Mouse (Mus musculus) neural tube, embryonic 14.5 days (tissue): ENCODE measurements around the gene Gm20715. TPM values are rescaled to one million over a fixed set of nuclear protein-coding genes. Genes with fewer than 3 reads are reported as not detected.
A peak's percentile ranks its signal among the peaks of the same experiment; 100 is the strongest.
"Not testable (repeated sequence)": the region's sequence is repeated elsewhere in the genome, so short reads cannot be mapped to it uniquely, and the experiment has no call there.

Experiments used
- ATAC-seq: fragments of 200-750 bp; cut with Nextera tagmentation; 2 replicates; pipeline ENCODE4 v1.8.0; 2017; ENCODE audit warnings: low read depth, mild to moderate bottlenecking, moderate TSS enrichment, moderate library complexity
- H3K27ac ChIP-seq: fragments of 300-500 bp; sonication (generic); 2 replicates; pipeline ENCODE4 v1.5.1; 2014; ENCODE audit warnings: low read depth, mild to moderate bottlenecking, control low read depth, low read length, moderate library complexity, mixed read lengths
- H3K27me3 ChIP-seq: fragments of 300-500 bp; sonication (generic); 2 replicates; pipeline ENCODE4 v1.6.1; 2014; ENCODE audit warnings: low read length; ENCODE audit not compliant: control insufficient read depth, insufficient read depth
- H3K36me3 ChIP-seq: fragments of 300-500 bp; sonication (generic); 2 replicates; pipeline ENCODE4 v1.6.1; 2014; ENCODE audit warnings: low read length, mixed read lengths; ENCODE audit not compliant: control insufficient read depth, insufficient read depth
- H3K4me1 ChIP-seq: fragments of 300-500 bp; sonication (generic); 2 replicates; pipeline ENCODE4 v1.6.1; 2014; ENCODE audit warnings: low read length; ENCODE audit not compliant: control insufficient read depth, insufficient read depth
- H3K4me2 ChIP-seq: fragments of 300-500 bp; sonication (generic); 2 replicates; pipeline ENCODE4 v1.6.1; 2014; ENCODE audit warnings: mild to moderate bottlenecking, low read depth, low read length, control low read depth
- H3K4me3 ChIP-seq: fragments of 300-500 bp; sonication (generic); 2 replicates; pipeline ENCODE4 v1.5.1; 2014; ENCODE audit warnings: low read depth, low read length, control low read depth, mixed read lengths
- H3K9ac ChIP-seq: fragments of 300-500 bp; sonication (generic); replicated peaks from 2 replicates; pipeline ENCODE4 v1.6.1; 2014; ENCODE audit warnings: low read depth, mild to moderate bottlenecking, control low read depth, low read length, mixed read lengths
- H3K9me3 ChIP-seq: fragments of 300-500 bp; sonication (generic); 2 replicates; pipeline ENCODE4 v1.6.1; 2016; ENCODE audit warnings: low read length; ENCODE audit not compliant: control insufficient read depth
- WGBS: fragments of 180-500 bp; shearing (Covaris S2); extraction: QIAGEN DNeasy Blood & Tissue Kit; methylation state at CpG from one replicate; pipeline ENCODE4 v1.1.7; 2014; 5-methylcytosine and 5-hydroxymethylcytosine counted together
- polyA plus RNA-seq: library from polyadenylated mRNA; unstranded; fragments of >200 nt; fragmentation: Nextera tagmentation; extraction: Ambion mirVana; gene quantifications from 2 replicates; pipeline ENCODE4 v1.2.1, GENCODE M21; 2014

Gene Gm20715
- 0.12 TPM in 1 of 2 replicates, not detected in the other for polyA plus RNA-seq

DNA sequence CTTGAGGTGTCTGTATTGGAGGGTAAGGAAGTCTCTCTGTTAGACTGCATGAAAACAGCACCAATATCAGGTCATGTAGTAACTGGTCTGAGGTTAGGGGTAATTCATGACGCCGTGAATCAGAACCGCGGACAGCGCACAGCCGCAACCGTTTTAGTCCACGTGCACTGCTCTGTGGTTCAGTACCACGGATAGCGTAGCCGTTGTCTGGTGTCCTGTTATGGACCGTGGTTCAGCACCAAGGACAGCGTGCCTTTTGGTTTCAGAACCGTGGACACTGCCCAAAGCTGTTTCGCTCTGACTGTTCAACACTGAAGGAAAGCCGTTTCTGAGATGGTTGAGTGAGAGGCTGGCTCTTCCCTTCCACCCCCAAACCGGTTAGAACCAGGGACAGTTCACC lies at the start of gene Gm20715:
Gm20715 (plus strand) TSS at position 235 of the 400 bp plus-strand sequence.
- Histone ChIP-seq H3K36me3 (no peaks in the 10 kb centered on the region), H3K4me2 (no peak within 1 kb of the TSS), H3K9ac (no peak within 1 kb of the TSS), H3K4me1 (no peaks in the 10 kb centered on the region), H3K27ac (no peak within 1 kb of the TSS), H3K4me3 (no peak within 1 kb of the TSS), H3K27me3 (no peaks in the 10 kb centered on the region), H3K9me3 (no peaks in the 10 kb centered on the region)
- 2% methylated on average over 17 of the region's 17 CpGs for WGBS
- peak; percentile 59; the same call in 1 of the 2 replicates for ATAC-seq

DNA sequence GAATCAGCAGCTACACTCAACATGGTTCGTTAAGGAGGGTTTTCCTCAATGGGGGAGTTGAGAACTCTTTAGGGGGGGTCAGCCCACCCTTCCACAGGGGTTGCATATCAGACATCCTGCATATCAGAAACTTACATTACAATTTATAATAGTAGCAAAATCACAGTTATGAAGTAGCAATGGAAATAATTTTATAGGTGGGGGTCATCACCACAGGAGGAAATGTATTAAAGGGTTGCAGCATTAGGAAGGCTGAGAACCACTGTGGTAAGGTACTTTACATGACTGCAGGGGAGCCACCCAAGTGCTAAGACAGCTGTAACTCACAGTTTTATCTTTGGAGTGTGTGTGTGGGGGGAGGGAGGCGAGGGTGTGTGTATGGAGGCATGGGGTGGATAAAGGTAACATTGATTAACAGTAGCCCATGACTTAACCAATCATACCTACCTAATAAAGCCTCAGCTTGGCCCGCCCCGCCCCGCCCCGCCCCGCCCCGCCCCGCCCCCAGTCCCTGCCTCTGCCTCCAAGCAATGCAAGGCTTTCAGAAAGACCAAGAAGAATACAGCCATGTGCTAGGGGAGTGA lies 49.5 kb upstream of the Gm20715 start:
- Histone ChIP-seq H3K27me3 (no peaks in the 10 kb centered on the region), H3K4me1 (peaks cover 8% of the 10 kb centered on the region; the same call in 1 of the 2 replicates), H3K36me3 (no peaks in the 10 kb centered on the region), H3K9ac (no peak overlapping the region), H3K4me2 (no peak overlapping the region), H3K4me3 (no peak overlapping the region), H3K27ac (no peak overlapping the region), H3K9me3 (no peaks in the 10 kb centered on the region)
- ATAC-seq: no peak
- 12% methylated on average over 9 of the region's 9 CpGs for WGBS

- Histone ChIP-seq H3K4me2 (peak overlapping the region; percentile 57), H3K9ac (peak overlapping the region; percentile 58), H3K36me3 (no peaks in the 10 kb centered on the region), H3K27me3 (no peaks in the 10 kb centered on the region), H3K4me1 (peaks cover 8% of the 10 kb centered on the region; the same call in 1 of the 2 replicates), H3K9me3 (no peaks in the 10 kb centered on the region), H3K4me3 (peak overlapping the region; percentile 47), H3K27ac (peak overlapping the region; percentile 94)
- WGBS: 19% methylated on average over 7 of the region's 7 CpGs
- no peak for ATAC-seq
Measured at GRCm38 (mm10) chr7:6361756-6362155, 48.3 kb upstream of the Gm20715 start.

GRCm38 (mm10) chr7:6362268-6363046 lies 47.6 kb upstream of the Gm20715 start:
- Histone ChIP-seq H3K36me3 (no peaks in the 10 kb centered on the region), H3K4me2 (peak overlapping the region; percentile 57), H3K27me3 (no peaks in the 10 kb centered on the region), H3K9ac (peak overlapping the region; percentile 58), H3K9me3 (no peaks in the 10 kb centered on the region), H3K27ac (peak overlapping the region; percentile 94), H3K4me3 (peak overlapping the region; percentile 47), H3K4me1 (peaks cover 8% of the 10 kb centered on the region; the same call in 1 of the 2 replicates)
- peak; percentile 93 for ATAC-seq
- WGBS: under 1% methylated on average over 31 of the region's 38 CpGs

GRCm38 (mm10) chr7:6363047-6363488 lies 47.0 kb upstream of the Gm20715 start, which contains the start of gene Zfp78:
Gene Zfp78 (plus strand): TSS chr7:6363280.
- peak within 1 kb of the TSS; percentile 58 for H3K9ac ChIP-seq
- no peaks in the 10 kb centered on the region for H3K27me3 ChIP-seq
- ATAC-seq: peak; percentile 86
- under 1% methylated on average over 23 of the region's 23 CpGs for WGBS
- no peaks in the 10 kb centered on the region for H3K36me3 ChIP-seq
- H3K4me1 ChIP-seq: peaks cover 8% of the 10 kb centered on the region; the same call in 1 of the 2 replicates
- peak within 1 kb of the TSS; percentile 47 for H3K4me3 ChIP-seq
- H3K4me2 ChIP-seq: peak within 1 kb of the TSS; percentile 57
- H3K9me3 ChIP-seq: no peaks in the 10 kb centered on the region
- peak within 1 kb of the TSS; percentile 94 for H3K27ac ChIP-seq

- no peaks in the 10 kb centered on the region for H3K36me3 ChIP-seq
- H3K27ac ChIP-seq: no peak overlapping the region
- no peaks in the 10 kb centered on the region for H3K27me3 ChIP-seq
- no peak for ATAC-seq
- H3K4me1 ChIP-seq: peaks cover 8% of the 10 kb centered on the region; the same call in 1 of the 2 replicates
- WGBS: 79% methylated on average over 1 of the region's 1 CpGs
- H3K4me2 ChIP-seq: no peak overlapping the region
- no peak overlapping the region for H3K9ac ChIP-seq
- H3K4me3 ChIP-seq: no peak overlapping the region
- no peaks in the 10 kb centered on the region for H3K9me3 ChIP-seq
Measured at GRCm38 (mm10) chr7:6364761-6365160, 45.3 kb upstream of the Gm20715 start.

DNA sequence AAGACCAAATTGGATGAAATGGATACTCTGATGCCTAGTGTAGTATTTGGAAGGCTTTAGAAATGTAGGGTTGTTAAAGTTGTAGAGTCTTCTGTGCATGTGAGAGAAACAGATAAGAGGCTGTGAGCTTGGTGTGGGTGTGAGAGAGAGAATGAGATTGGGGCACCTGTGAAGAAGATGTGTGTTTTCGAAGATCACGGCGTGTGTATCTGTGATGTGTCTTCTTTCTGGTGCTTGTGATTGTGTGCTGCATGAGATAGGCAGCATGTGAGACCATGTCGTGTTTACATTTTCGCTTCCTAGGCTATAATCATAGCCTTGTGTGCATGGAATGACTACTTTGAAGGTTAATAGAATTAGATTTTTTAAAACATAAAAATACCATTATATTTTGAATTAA lies 42.9 kb upstream of the Gm20715 start:
- no peak overlapping the region for H3K27ac ChIP-seq
- WGBS: 94% methylated on average over 5 of the region's 5 CpGs
- no peak overlapping the region for H3K4me2 ChIP-seq
- H3K4me3 ChIP-seq: no peak overlapping the region
- H3K9me3 ChIP-seq: no peaks in the 10 kb centered on the region
- no peaks in the 10 kb centered on the region for H3K36me3 ChIP-seq
- no peak overlapping the region for H3K9ac ChIP-seq
- ATAC-seq: no peak
- H3K4me1 ChIP-seq: peaks cover 8% of the 10 kb centered on the region; the same call in 1 of the 2 replicates
- H3K27me3 ChIP-seq: no peaks in the 10 kb centered on the region

DNA sequence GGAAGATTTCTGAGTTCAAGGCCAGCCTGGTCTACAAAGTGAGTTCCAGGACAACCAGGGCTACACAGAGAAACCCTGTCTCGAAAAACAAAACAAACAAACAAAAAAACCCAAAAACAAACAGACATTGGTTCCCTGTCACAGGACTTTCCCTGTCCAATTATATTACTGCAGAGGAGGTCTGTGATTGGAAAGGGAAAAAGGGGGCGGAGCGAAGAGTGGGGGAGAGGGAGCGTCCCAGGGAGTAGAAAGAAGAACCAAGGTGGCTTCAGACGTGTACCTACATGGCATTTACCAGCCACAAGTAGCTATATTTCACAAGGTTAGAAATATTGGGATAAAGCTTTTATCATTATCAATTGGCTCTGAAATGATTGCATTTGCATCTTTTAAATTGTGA lies 41.9 kb upstream of the Gm20715 start:
- H3K4me2 ChIP-seq, ATAC-seq, H3K4me1 ChIP-seq, H3K9ac ChIP-seq, H3K27ac ChIP-seq, H3K9me3 ChIP-seq, H3K4me3 ChIP-seq, H3K36me3 ChIP-seq, H3K27me3 ChIP-seq: not testable (repeated sequence)
- WGBS: 86% methylated on average over 5 of the region's 5 CpGs

DNA sequence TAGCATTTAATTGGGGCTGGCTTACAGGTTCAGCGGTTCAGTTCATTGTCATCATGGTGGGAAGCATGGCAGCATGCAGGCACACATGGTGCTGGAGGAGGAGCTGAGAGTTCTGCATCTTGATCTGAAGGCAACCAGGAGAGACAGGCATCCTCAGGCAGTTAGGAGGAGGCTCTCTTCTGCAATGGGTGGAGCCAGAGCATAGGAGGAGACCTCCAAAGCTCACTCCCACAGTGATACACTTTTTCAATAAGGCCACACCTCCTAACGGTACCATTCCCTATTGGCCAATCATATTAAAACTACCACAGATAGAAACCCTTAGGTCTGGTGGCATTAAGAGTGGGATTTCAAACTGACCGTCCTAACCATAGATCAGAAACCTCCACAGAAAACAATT lies 40.6 kb upstream of the Gm20715 start:
- Histone ChIP-seq H3K27me3 (no peaks in the 10 kb centered on the region), H3K4me1 (no peaks in the 10 kb centered on the region), H3K4me3 (no peak overlapping the region), H3K36me3 (no peaks in the 10 kb centered on the region), H3K9me3 (no peaks in the 10 kb centered on the region), H3K4me2 (no peak overlapping the region), H3K9ac (no peak overlapping the region), H3K27ac (no peak overlapping the region)
- WGBS: 94% methylated on average over 3 of the region's 3 CpGs
- ATAC-seq: no peak
